Mouse (Mus musculus): ENCODE data around the gene Arfgap3. TPM values are rescaled to one million over a fixed set of nuclear protein-coding genes. Genes with fewer than 3 reads are reported as not detected.
"Not testable (repeated sequence)": the region's sequence is repeated elsewhere in the genome, so short reads cannot be mapped to it uniquely, and the experiment has no call there.

Gene Arfgap3
- polyA plus RNA-seq, 2 experiments: 10.1 to 15.3 TPM

- Histone ChIP-seq H3K4me2 (ENCODE audit: low read depth) (no peak overlapping the region), H3K9ac (replicated peaks) (no peak overlapping the region), H3K4me3 (ENCODE audit: insufficient read depth in 1 of 2, low read depth in 2 of 2, low read length in 2 of 2) (no peak overlapping the region), H3K27me3 (ENCODE audit: control insufficient read depth, insufficient read depth, low read length) (no peaks in the 10 kb centered on the region), H3K4me1 (replicated peaks; ENCODE audit: control insufficient read depth in 2 of 2, insufficient read depth in 2 of 2, low read length in 1 of 2) (peaks cover 11 to 17% of the 10 kb centered on the region in 2 experiments), H3K27ac (no peak overlapping the region), H3K36me3 (replicated peaks; ENCODE audit: control insufficient read depth, insufficient read depth, low read depth) (no peaks in the 10 kb centered on the region; the same call in 1 of the 2 replicates), H3K9me3 (ENCODE audit: control insufficient read depth, low read length) (no peaks in the 10 kb centered on the region)
- DNase-seq (ENCODE audit: low read depth in 3 of 3, low spot score in 3 of 3) (no peak), ATAC-seq (ENCODE audit: insufficient read depth) (no peak)
- TF ChIP-seq CTCF (IDR thresholded peaks at IDR 0.05; ENCODE audit: low read depth) (no peak), EP300 (IDR thresholded peaks at IDR 0.05; ENCODE audit: low read depth) (no peak)
- 84% methylated on average over 5 of the region's 5 CpGs for WGBS (ENCODE audit: insufficient replicate concordance)
These were observed 40.2 kb downstream of the Arfgap3 start for GRCm38 (mm10) chr15:83309878-83310277.

- Histone ChIP-seq H3K4me2 (ENCODE audit: low read depth) (peak overlapping the region; percentile 39), H3K27ac (peak overlapping the region; percentile 26)
- WGBS (ENCODE audit: insufficient replicate concordance): 54% methylated on average over 1 of the region's 1 CpGs
These were observed 41.3 kb downstream of the Arfgap3 start for GRCm38 (mm10) chr15:83308708-83309107.

GRCm38 (mm10) chr15:83306181-83306580, 43.9 kb downstream of the Arfgap3 start:
- Histone ChIP-seq H3K36me3 (replicated peaks; ENCODE audit: control insufficient read depth, insufficient read depth, low read depth) (no peaks in the 10 kb centered on the region; the same call in 1 of the 2 replicates), H3K27me3 (ENCODE audit: control insufficient read depth, insufficient read depth, low read length) (no peaks in the 10 kb centered on the region), H3K9ac (replicated peaks) (no peak overlapping the region), H3K9me3 (ENCODE audit: control insufficient read depth, low read length) (no peaks in the 10 kb centered on the region), H3K27ac (no peak overlapping the region), H3K4me2 (ENCODE audit: low read depth) (no peak overlapping the region), H3K4me3 (ENCODE audit: insufficient read depth in 1 of 2, low read depth in 2 of 2, low read length in 2 of 2) (no peak overlapping the region), H3K4me1 (replicated peaks; ENCODE audit: control insufficient read depth in 2 of 2, insufficient read depth in 2 of 2, low read length in 1 of 2) (peaks cover 11 to 19% of the 10 kb centered on the region in 2 experiments)
- WGBS (ENCODE audit: insufficient replicate concordance): 83% methylated on average over 12 of the region's 12 CpGs
- ATAC-seq (ENCODE audit: insufficient read depth) (no peak), DNase-seq (ENCODE audit: low read depth in 3 of 3, low spot score in 3 of 3) (no peak)
- TF ChIP-seq CTCF (IDR thresholded peaks at IDR 0.05; ENCODE audit: low read depth): no peak
- no peak for TF ChIP-seq EP300 (IDR thresholded peaks at IDR 0.05; ENCODE audit: low read depth)

More at GRCm38 (mm10) chr15:83308708-83309107, 41.3 kb downstream of the Arfgap3 start:
- H3K9ac ChIP-seq (replicated peaks); H3K9me3 ChIP-seq (ENCODE audit: control insufficient read depth, low read length); H3K36me3 ChIP-seq (replicated peaks; ENCODE audit: control insufficient read depth, insufficient read depth, low read depth); H3K27me3 ChIP-seq (ENCODE audit: control insufficient read depth, insufficient read depth, low read length); H3K4me3 ChIP-seq (ENCODE audit: insufficient read depth in 1 of 2, low read depth in 2 of 2, low read length in 2 of 2): not testable (repeated sequence)
- DNase-seq (ENCODE audit: low read depth in 3 of 3, low spot score in 3 of 3): peak; percentile 38 to 55 (median 47)
- peak; percentile 53 for TF ChIP-seq EP300 (IDR thresholded peaks at IDR 0.05; ENCODE audit: low read depth)
- peaks cover 11 to 17% of the 10 kb centered on the region in 2 experiments for H3K4me1 ChIP-seq (replicated peaks; ENCODE audit: control insufficient read depth in 2 of 2, insufficient read depth in 2 of 2, low read length in 1 of 2)
- peak; percentile 98 for ATAC-seq (ENCODE audit: insufficient read depth)

- H3K4me2 ChIP-seq (ENCODE audit: low read depth): no peak overlapping the region
- H3K27ac ChIP-seq: no peak overlapping the region
- no peak overlapping the region for H3K9ac ChIP-seq (replicated peaks)
- DNase-seq (ENCODE audit: low read depth in 3 of 3, low spot score in 3 of 3) (no peak), ATAC-seq (ENCODE audit: insufficient read depth) (no peak)
- 72% methylated on average over 12 of the region's 12 CpGs for WGBS (ENCODE audit: insufficient replicate concordance)
- no peaks in the 10 kb centered on the region for H3K27me3 ChIP-seq (ENCODE audit: control insufficient read depth, insufficient read depth, low read length)
- H3K36me3 ChIP-seq (replicated peaks; ENCODE audit: control insufficient read depth, insufficient read depth, low read depth): no peaks in the 10 kb centered on the region; the same call in 1 of the 2 replicates
- H3K4me1 ChIP-seq (replicated peaks; ENCODE audit: control insufficient read depth in 2 of 2, insufficient read depth in 2 of 2, low read length in 1 of 2): peaks cover 11 to 22% of the 10 kb centered on the region in 2 experiments
- H3K9me3 ChIP-seq (ENCODE audit: control insufficient read depth, low read length): no peaks in the 10 kb centered on the region
- H3K4me3 ChIP-seq (ENCODE audit: insufficient read depth in 1 of 2, low read depth in 2 of 2, low read length in 2 of 2): no peak overlapping the region
- TF ChIP-seq CTCF (IDR thresholded peaks at IDR 0.05; ENCODE audit: low read depth): no peak
- no peak for TF ChIP-seq EP300 (IDR thresholded peaks at IDR 0.05; ENCODE audit: low read depth)
These were observed 44.7 kb downstream of the Arfgap3 start for GRCm38 (mm10) chr15:83305192-83305921.

- TF ChIP-seq EP300 (IDR thresholded peaks at IDR 0.05; ENCODE audit: low read depth) (no peak), CTCF (IDR thresholded peaks at IDR 0.05; ENCODE audit: low read depth) (no peak)
- Histone ChIP-seq H3K4me1 (replicated peaks; ENCODE audit: control insufficient read depth in 2 of 2, insufficient read depth in 2 of 2, low read length in 1 of 2) (peaks cover 11 to 22% of the 10 kb centered on the region in 2 experiments), H3K9me3 (ENCODE audit: control insufficient read depth, low read length) (no peaks in the 10 kb centered on the region), H3K4me3 (ENCODE audit: insufficient read depth in 1 of 2, low read depth in 2 of 2, low read length in 2 of 2) (no peak overlapping the region), H3K27ac (no peak overlapping the region), H3K9ac (replicated peaks) (no peak overlapping the region), H3K4me2 (ENCODE audit: low read depth) (no peak overlapping the region), H3K36me3 (replicated peaks; ENCODE audit: control insufficient read depth, insufficient read depth, low read depth) (no peaks in the 10 kb centered on the region; the same call in 1 of the 2 replicates), H3K27me3 (ENCODE audit: control insufficient read depth, insufficient read depth, low read length) (no peaks in the 10 kb centered on the region)
- no peak for ATAC-seq (ENCODE audit: insufficient read depth)
- WGBS (ENCODE audit: insufficient replicate concordance): 87% methylated on average over 9 of the region's 9 CpGs
- DNase-seq (ENCODE audit: low read depth in 3 of 3, low spot score in 3 of 3): no peak
These were observed 45.2 kb downstream of the Arfgap3 start for GRCm38 (mm10) chr15:83304804-83305191.

Data from liver, embryonic 14.5 days (tissue).